Mouse (Mus musculus) lung, postnatal 25 days (tissue): ENCODE data around the gene Phxr2.
A peak's percentile ranks its signal among the peaks of the same experiment; 100 is the strongest.
"Not testable (repeated sequence)": the region's sequence is repeated elsewhere in the genome, so short reads cannot be mapped to it uniquely, and the experiment has no call there.

Experiments
- DNase-seq: peaks from one replicate; pipeline ENCODE4 v3.0.0; 2022; ENCODE audit warnings: low spot score

Phxr2 gene

GRCm38 (mm10) chr10:99126225-99126624 is at the start of gene Phxr2:
Gene Phxr2, minus strand, starts transcription at chr10:99126325.
- no peak for DNase-seq

DNA sequence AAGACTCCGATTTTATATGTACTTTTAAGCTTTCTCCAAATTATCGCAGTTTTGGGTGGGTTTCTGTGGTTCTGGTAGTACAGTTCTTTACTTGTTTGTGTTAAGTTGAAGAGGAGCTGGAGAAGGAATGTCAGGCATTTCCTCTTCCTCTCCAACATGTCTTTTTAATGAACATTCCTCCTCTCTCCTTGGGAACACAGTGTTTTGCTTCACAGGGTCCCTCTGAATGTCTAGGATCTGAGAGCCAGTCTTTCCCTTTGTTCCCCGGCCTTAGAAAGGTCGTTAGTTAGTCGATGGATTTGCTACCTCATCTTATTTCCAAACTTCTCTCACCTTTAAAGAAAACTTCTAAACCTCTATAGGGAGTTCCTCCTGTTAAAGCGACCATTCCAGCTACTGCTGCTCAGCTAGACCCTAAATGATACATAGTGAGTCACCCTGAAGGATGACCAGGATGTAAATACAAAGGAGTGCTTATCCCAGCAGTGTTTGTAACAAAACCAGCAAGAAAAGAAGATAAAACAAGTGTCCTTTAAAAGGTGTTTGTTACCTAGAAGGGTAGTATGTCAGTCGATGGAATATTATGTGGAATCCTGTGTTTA is 46.9 kb upstream of the Phxr2 start:
- no peak for DNase-seq

GRCm38 (mm10) chr10:99171961-99172497 is 45.9 kb upstream of the Phxr2 start:
- DNase-seq = peak; percentile 75

- DNase-seq = peak; percentile 85
These were observed 43.6 kb upstream of the Phxr2 start for GRCm38 (mm10) chr10:99169765-99170129.

GRCm38 (mm10) chr10:99168840-99169764 is 43.0 kb upstream of the Phxr2 start:
- DNase-seq = peak; percentile 64

GRCm38 (mm10) chr10:99168404-99168803 is 42.3 kb upstream of the Phxr2 start:
- no peak for DNase-seq

- DNase-seq = peak; percentile 45
These were observed 40.3 kb upstream of the Phxr2 start for GRCm38 (mm10) chr10:99166392-99166791.

DNA sequence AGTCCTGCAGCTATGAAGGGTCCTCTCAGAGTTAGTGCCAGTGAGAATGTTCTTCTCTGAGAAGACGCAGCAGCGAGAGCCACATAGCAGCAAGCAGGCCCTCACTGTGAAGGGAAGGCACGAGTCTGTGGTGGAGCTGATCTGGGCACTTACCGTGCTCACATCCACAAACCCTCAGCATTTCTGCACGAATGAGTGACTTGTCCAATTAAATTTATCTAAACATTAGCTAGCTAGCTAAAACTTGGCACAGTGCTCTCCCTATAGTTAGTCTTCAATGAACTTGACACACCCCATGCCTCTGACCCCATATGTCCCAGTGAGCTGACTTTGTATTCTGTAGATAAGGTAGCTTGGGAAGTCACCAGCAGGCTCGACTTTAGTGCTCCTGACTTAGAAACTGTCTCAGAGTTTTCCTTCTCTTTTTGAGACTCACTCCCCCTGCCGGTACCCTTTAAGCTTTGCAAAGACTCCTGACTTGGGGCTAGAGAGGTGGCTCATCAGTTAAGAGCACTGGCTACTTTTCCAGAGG is 39.7 kb upstream of the Phxr2 start:
- DNase-seq = no peak

DNA sequence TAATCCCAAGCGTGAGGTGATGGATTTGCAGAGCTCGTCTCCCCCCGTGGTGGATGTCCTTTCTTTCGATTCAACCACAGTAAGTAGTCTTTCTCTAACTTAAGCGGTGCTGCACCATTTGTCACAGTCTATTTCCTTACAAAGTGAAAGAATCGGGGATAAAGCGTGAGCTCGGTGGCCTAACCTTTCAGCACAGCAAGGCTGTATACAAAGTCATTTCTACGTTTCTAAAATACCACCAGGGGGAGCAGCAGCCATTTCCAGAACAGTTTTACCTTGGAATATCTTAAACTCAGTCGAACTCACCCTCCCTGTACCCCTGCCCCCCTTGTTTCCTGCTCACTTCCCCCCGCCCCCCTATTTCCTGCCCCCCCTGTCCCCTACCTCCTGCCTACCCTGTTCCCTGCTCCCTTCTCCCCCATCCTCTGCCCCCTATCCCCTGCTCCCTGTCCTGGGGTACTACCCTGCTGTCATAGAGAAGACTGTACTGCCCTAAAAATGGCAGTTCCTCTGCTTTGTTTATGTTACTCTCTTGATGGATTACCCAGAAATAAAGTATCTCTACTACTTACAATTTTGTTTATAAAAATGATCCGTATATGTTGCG is 38.8 kb upstream of the Phxr2 start:
- peak; percentile 59 for DNase-seq

GRCm38 (mm10) chr10:99163002-99163401 is 36.9 kb upstream of the Phxr2 start:
- no peak for DNase-seq

- DNase-seq = peak; percentile 58
These were observed 36.0 kb upstream of the Phxr2 start for GRCm38 (mm10) chr10:99161987-99162582.

DNA sequence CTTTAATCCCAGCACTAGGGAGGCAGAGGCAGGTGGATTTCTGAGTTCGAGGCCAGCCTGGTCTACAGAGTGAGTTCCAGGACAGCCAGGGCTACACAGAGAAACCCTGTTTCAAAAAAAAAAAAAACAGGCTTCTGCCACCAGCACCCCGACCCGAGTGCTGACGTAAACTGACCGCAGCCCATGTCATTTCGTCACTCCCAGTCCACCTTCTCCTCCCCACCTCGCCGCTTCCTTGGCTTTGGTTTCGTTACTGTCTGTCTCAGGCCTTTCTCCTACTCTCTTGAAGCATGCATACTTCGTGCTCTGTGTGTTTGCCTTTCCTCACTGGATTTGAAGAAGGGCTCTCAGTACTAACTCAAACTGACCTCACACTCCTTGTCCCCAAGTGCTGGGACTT is 31.6 kb upstream of the Phxr2 start:
- not testable (repeated sequence) for DNase-seq

GRCm38 (mm10) chr10:99156808-99157207 is 30.7 kb upstream of the Phxr2 start:
- DNase-seq = no peak

GRCm38 (mm10) chr10:99154635-99155034 is 28.5 kb upstream of the Phxr2 start:
- DNase-seq = no peak

- peak; percentile 49 for DNase-seq
These were observed 25.9 kb upstream of the Phxr2 start for GRCm38 (mm10) chr10:99152063-99152462.

- DNase-seq = no peak
These were observed 25.5 kb upstream of the Phxr2 start for GRCm38 (mm10) chr10:99151580-99151979.

DNA sequence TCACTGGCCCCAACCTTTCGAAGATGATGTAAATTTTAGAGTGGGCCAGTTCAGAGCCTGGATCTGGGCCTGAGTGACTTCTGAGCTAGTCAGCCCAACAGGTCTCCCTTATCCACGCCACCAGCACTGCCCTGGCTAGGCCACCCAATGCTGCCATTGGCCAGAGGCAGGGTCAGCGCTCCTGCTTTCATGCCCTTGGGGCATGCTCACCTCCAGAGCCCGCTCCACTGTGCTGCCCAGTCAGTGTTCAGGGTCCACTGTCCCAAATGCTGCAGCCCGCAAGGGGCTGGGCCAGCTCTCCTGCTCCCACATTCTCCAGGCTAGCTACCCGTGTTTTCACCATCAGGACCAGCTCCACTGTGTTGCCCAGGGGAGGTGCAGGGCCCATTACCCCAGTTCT is 23.9 kb upstream of the Phxr2 start:
- no peak for DNase-seq

DNA sequence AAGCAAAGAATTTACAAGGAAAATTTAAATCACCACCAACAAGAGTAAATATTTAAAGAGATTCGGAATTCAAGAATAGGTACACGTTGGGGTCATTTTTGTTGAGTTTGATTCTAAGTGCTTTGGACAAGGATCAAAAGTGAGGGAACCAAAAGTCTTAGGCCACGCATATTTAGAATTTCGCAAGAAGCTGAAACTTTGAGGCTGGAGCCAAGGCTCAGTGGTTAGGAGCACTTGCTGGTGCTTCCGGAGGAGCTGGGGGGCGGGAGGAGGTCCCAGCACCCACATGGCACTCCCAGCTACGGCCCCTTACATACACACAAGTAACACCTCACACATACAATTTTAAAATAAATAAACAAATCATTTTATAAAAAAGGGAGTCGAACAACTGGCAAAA is 20.5 kb upstream of the Phxr2 start:
- no peak for DNase-seq

- DNase-seq = no peak
These were observed 19.5 kb upstream of the Phxr2 start for GRCm38 (mm10) chr10:99145611-99146010.

DNA sequence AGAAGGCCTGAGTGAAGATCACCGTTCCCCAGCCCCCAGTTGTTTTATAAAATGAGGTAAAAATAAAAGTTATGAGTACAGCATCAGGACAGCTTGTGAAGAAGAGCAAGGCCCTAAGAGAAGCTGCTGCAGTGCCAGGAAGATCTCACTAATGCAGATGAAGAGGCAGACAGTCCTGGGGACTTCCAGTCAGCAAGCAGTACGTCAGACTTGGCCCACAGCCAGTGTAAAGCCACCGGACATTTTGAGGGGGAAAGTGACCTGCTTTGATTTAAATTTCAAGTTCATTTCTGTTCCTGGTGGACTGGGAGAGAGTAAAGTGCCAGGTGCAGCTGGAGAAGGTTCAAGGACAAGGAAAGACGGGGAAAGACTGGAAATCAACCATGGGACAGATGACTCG is 10.2 kb upstream of the Phxr2 start:
- DNase-seq = no peak

DNA sequence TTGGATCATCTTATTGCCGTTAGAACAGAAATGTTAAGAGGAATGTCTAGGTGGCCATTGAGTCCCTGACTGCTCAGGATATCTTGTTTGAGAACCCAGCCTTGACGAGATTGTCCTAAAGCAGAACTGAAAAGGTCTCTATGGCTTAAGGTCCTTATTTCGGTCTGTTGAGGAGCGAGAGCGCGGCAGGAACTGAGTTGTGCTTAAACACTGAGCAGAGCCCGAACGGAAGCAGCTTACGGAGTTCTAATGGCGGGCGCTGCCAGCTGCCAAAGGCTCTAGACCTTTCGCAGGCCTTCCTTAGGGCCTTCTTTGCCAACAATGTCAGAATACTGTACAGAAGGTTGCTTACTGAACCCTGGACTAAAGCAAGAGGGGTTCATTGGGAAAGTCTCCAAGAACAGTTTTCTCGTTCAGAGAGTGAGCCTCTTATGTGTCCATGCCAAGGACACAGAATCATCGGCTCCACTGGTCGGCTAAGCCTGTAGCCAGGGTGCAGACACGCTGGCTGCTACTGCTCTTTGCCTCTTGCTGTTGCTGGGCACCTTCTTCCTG is 7.3 kb upstream of the Phxr2 start:
- DNase-seq = no peak
